Mouse (Mus musculus) layer of hippocampus, adult 2 months (tissue): ENCODE measurements around the gene Stox2. TPM values are rescaled to one million over a fixed set of nuclear protein-coding genes. Genes with fewer than 3 reads are reported as not detected.
"Not testable (repeated sequence)": the region's sequence is repeated elsewhere in the genome, so short reads cannot be mapped to it uniquely, and the experiment has no call there.

ENCODE experiments used
- DNase-seq, 2 experiments: peaks; one replicate each; pipeline ENCODE4 v3.0.0; 2022; ENCODE audit warnings: low spot score in 2 of 2
- H3K27ac ChIP-seq: fragments of 200-600 bp; 2 replicates; pipeline ENCODE4 v1.8.1; 2022
- H3K4me3 ChIP-seq: fragments of 200-600 bp; 2 replicates; pipeline ENCODE4 v1.8.1; 2022; ENCODE audit warnings: mild to moderate bottlenecking
- CTCF ChIP-seq: fragments of 200-600 bp; conservative IDR thresholded peaks from 2 replicates; pipeline ENCODE4 v1.8.1; 2022; ENCODE audit warnings: antibody characterized with exemption, mild to moderate bottlenecking, moderate library complexity
- total RNA-seq, 2 experiments: library from RNA; stranded (reverse); gene quantifications; 2 replicates each; pipeline ENCODE4 v1.2.3; 2021

The Stox2 gene
- total RNA-seq, 2 experiments from 2014 or later, result 85.3 to 86.3 TPM

DNA sequence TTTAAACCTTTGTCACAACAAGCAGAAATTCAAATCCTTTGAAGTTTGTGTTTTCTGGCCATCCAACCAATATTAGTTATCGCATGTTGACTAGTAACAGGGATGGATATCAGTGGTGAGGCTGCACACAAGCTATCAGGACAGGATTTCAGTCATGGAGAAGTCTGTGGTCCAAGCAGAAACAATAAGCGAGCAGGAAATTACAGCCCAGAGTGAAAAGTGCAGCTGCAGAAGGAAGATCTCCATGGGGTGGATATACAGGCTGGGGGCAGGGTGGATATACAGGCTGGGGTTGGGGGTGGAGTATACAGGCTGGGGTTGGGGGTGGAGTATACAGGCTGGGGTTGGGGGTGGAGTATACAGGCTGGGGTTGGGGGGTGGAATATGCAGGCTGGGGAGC is 10.3 kb downstream of the Stox2 start:
- DNase-seq, result no peak
- Histone ChIP-seq H3K27ac (no peak overlapping the region), H3K4me3 (no peak overlapping the region)
- TF ChIP-seq CTCF, result no peak

DNA sequence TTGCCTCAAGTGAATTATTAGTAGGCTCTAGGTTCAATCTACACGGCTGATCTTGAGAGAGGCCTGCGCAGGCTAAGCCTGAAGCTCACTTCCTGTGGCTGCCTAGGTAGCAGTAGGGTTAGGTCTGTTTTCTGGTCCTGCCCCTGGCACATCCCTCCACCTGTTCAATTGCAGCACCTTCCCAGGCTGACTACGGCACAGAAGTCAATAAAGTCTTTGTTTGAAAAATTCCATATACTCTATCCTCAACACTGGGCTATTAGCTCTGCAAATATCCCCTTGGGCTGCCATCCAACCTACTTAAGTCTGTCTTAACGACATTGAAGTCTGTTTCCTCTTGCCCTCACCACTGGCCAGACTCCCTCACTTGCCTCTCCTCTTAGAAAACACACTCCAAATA is 10.8 kb downstream of the Stox2 start:
- no peak overlapping the region for H3K27ac ChIP-seq
- H3K4me3 ChIP-seq, result no peak overlapping the region
- no peak for TF ChIP-seq CTCF
- DNase-seq, result no peak

DNA sequence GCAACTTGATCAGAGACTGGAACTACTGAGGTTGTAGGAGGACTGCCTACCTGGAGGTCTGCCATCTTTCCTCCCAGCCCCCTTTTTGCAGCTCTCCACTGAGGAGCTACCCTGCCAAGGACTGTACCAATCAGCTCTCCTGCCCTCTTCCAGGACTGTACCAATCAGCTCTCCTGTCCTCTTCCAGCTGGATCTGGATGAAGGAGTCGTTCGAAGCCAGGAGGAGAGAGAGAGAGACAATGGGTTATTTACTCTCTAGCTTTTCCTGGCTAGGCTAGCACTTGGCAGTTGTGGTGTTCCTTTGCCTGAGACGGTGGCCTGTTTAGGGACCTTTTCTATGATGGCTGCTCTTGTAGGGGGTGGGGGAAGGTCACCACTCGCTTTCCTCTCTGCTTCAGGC is 14.9 kb downstream of the Stox2 start:
- Histone ChIP-seq H3K4me3 (no peak overlapping the region), H3K27ac (peak overlapping the region; percentile 58; the same call in 1 of the 2 replicates)
- TF ChIP-seq CTCF, result no peak
- peak; percentile 46 to 67 for DNase-seq

DNA sequence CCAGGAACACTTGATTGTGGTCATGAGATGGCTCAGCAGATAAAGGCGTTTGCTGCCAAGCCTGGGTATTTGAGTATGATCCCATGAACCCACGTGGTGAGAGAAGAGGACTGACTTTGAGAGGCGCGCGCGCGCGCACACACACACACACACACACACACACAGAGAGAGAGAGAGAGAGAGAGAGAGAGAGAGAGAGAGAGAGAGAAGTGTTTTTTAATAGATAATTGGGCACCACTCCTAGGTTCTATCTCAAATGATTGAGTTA is 32.0 kb downstream of the Stox2 start:
- peak overlapping the region; percentile 93 for H3K4me3 ChIP-seq
- peak overlapping the region; percentile 95; the same call in 1 of the 2 replicates for H3K27ac ChIP-seq
- not testable (repeated sequence) for DNase-seq

DNA sequence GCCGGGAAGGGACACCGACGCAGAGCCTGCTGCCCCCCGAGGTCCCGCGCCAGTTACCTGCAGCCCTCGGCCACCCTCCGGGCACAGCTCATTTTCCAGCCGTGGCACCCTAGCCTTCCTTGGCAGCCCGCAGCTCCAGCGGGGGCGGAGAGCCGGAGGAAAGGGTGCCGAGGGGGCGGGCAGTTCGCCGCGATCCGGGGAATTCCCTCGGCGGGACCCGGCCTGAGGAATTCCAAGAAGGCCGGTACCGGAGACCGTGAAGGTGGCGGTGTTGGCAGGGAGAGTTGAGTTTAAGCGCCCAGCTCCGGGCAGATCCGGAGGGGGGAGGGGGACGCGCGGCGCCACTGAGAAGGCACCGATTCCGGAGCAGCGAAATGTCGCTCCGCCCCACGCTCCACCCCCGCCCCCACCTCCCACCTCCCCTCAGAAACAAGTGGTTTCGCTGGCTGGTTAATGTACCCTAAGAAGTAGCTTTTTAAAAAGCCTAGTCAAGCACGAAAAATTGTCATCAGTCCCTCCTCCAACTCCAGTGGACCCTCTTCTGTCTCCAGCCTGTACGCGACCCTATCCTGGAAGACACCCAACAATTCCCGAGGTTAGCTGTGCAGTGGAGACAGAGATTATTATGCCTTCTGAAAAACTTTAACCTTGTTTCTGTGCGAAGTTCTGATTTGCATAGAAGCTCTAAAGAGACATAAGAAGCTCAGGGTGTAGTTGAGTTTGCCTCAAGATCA is 32.5 kb downstream of the Stox2 start:
- no peak; the same call in 1 of the 2 replicates for TF ChIP-seq CTCF
- peak overlapping the region; percentile 93 for H3K4me3 ChIP-seq
- H3K27ac ChIP-seq, result peak overlapping the region; percentile 95
- peak; percentile 49 to 68 for DNase-seq

DNA sequence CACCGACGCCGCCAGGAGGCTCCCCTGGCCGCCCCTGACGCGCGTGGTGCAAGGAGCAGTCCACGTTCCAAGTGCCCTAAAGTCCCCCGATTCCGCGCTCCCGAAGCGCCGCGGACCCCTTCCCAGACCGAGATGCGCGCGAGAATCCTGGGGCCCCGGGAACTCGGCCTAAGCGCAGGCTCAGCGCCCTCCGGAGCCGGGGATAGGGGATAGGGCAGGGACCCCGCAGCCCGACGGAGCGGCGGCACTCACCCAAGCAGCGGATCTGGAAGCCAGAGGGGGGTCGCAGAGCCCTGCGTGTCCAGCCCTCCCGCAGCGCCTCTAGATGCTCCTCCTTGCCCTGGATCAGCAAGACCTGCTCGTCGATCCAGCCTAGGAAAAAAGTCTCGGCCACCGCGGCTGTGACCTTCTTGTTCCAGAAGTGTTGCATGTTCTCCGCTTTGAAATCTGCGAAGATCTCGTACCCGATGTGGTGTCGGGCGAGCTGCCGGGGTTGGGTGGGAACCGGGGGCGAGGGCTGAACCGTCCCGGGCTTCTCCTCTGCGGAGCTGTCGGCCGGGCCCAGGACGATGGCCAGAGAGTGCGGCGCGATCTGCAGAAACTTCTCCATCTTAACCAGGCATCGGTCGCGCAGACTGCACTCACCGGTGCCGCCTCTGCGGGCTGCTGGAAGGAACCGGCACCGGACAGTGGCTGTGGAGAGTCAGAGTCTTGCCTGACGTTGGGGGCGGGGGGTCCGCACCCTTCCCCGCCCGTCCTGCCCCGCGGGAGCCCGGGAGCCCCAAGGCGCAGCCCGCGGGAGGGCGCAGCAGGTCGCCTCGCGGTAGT is 33.3 kb downstream of the Stox2 start:
- Histone ChIP-seq H3K27ac (peak overlapping the region; percentile 95), H3K4me3 (peak overlapping the region; percentile 93)
- peak in 1 of 2 experiments; percentile 9 for DNase-seq
- TF ChIP-seq CTCF, result peak; percentile 40; the same call in 1 of the 2 replicates

DNA sequence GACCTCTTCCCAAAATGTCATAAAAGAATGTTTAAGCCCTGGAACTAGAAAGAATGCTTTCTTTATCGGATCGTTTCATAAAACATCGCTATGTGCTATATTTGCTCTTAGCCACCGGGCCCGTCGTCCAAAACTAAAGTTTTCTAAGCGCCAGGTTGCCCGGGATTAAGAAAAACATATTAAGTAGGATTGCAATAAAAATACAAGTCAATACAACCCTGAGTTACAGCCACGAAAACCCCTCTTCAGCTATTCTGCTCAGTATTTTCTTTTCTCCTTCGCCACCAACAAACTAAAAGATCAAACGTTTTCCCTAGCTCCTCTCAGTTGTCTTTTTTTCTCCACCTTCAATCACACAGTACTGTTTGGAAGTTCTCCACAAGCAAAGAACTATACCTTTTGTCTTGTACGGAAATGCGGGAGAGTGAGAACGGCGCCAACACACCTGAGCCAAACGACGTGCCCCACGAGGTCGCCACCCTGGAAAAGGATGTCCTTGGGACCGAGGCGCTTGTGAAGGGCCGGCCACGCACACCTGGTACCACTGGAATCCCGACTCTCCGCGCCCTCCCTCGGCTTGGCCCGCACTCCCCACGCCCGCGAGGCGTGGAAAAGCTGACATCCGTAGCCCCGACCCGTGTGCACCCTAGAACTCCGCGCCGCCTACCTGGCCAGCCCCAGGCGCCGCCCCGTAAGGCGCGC is 34.0 kb downstream of the Stox2 start:
- Histone ChIP-seq H3K27ac (peak overlapping the region; percentile 95), H3K4me3 (peak overlapping the region; percentile 93)
- no peak for DNase-seq
- TF ChIP-seq CTCF, result no peak; the same call in 1 of the 2 replicates

DNA sequence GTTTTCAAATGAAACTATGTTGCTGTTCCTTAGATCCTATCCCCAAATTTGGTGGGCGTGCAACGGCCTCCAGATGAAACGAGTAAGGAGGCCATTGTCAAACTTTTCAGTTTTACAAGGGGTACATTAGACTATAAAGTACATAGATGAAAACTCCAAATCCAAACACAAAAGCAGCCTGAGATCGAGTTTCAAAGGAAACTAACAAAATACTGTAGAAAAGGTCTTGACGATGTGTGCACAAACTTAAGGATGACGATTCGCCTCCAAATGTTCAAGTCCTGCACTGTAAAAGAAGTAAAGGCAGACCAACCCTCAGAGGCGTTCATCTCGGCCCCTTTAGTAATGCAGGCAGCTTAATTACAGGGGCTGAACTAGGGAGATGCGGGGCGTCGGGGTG is 34.8 kb downstream of the Stox2 start:
- Histone ChIP-seq H3K27ac (no peak overlapping the region), H3K4me3 (peak overlapping the region; percentile 93; the same call in 1 of the 2 replicates)
- no peak for DNase-seq
- no peak for TF ChIP-seq CTCF

DNA sequence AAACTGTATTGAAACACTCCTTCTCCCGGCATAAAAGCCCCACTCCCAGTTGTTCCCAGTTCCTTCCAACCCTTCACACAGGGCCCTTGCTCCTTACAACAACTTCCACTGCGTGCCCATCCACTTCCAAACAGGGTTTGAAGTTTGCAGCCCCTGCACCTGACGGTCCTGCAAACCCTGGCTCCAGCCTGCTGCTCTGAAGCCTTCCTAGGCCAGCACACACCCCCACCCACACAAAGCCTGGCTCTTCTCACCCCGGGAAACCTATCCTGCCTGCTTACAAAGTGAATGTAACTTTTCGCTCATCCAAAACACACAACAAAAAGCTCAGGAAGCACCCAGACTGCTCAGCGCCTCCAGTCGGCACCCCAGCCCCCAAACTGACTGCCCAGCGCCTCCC is 37.1 kb downstream of the Stox2 start:
- Histone ChIP-seq H3K27ac (no peak overlapping the region), H3K4me3 (no peak overlapping the region)
- no peak for DNase-seq
- no peak for TF ChIP-seq CTCF

DNA sequence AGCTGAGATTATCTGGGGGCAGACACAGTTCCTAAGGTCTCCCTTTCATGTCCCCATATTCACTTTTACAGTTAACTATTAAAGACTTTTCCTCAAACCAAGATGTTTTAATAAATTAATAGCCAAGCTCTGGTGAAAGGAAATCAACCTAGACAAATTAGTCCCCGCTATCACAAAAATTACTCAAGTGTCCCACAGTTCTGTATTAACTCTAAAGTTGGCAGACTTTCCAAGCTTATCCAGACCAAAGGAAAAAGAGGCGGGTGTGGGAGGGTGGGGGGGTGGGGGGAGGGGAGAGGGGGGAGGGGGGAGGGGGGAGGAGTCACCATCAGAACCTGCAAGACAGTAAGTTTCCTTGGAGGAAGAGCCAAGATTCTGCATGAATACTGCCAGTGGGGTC is 41.3 kb downstream of the Stox2 start:
- H3K27ac ChIP-seq, result no peak overlapping the region
- DNase-seq, result no peak
- H3K4me3 ChIP-seq, result no peak overlapping the region
- TF ChIP-seq CTCF, result no peak

DNA sequence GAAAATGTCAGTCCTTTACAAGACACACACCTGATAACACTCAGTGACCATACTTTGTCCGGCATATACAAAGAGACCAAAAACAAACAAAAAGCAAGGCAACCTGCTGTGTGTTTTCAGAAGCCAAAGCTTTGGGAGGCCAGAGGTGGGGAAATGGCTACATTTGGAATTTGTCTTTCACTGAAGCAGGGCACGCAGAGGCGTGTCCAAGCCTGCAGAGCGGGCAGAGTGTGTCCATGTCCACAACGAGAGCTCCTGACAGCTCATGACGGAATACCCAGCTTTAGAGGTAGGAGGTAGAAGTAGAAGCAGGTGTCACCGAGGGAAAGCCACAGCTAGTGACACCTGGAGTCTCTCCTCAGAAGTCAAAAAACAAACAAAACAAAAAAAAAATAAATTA is 53.2 kb downstream of the Stox2 start:
- TF ChIP-seq CTCF, result no peak
- DNase-seq, result no peak
- H3K4me3 ChIP-seq, result no peak overlapping the region
- no peak overlapping the region for H3K27ac ChIP-seq

DNA sequence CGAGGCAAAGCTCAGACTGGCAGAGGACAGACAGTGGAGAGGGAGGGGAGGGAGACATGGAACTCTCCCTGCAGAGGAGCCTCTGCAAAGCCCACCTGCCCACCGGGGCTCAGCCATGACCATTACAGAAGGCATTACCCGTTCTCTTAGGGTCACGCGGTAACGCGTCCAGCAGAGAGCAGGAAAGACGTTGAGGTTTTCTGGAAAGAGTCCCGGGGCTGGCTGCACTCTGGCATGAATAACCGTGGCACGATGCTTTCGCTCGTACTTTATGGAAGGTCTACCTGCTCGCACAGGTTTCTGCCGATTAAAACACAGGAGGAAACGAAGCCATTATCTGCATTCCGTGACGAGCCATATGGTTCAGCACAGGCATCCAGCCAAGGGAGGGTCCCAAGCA is 53.9 kb downstream of the Stox2 start:
- no peak for TF ChIP-seq CTCF
- no peak for DNase-seq
- no peak overlapping the region for H3K27ac ChIP-seq
- H3K4me3 ChIP-seq, result peak overlapping the region; percentile 20; the same call in 1 of the 2 replicates

DNA sequence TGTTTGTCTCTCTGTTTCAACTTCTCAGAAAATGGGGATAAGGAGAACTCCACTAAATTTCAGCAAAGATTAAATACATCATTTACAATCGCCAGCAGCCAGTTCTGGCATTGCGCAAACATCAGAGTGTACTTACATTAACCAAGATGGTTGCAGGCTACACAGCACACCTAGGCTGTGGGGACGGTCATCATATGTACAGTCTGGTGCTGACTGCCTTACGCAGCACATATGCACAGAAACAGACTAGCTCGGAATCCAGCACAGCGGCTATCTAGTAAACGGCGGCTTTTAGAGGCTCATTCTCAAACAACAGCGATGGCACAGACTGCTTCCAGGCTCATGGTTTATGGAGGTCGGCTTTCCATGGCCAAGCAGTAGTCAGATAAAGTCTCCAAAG is 54.3 kb downstream of the Stox2 start:
- TF ChIP-seq CTCF, result no peak

More for the DNA sequence above, 54.3 kb downstream of the Stox2 start:
- no peak overlapping the region for H3K27ac ChIP-seq
- H3K4me3 ChIP-seq, result no peak overlapping the region; the same call in 1 of the 2 replicates
- no peak for DNase-seq
